Mouse (Mus musculus): ENCODE measurements around the gene Map3k20. TPM values are rescaled to one million over a fixed set of nuclear protein-coding genes. Genes with fewer than 3 reads are reported as not detected.
A peak's percentile ranks its signal among the peaks of the same experiment; 100 is the strongest.

Map3k20 gene
- polyA plus RNA-seq, 1 experiment from 2014 or later, result 16.9 TPM

- no peaks in the 10 kb centered on the region for H3K36me3 ChIP-seq (ENCODE audit: inconsistent target)
- H3K27ac ChIP-seq, result no peak overlapping the region
- no peaks in the 10 kb centered on the region for H3K79me2 ChIP-seq (ENCODE audit: inconsistent target)
- 100% methylated on average over 2 of the region's 2 CpGs for WGBS (ENCODE audit: missing documents)
- no peak overlapping the region for H3K4me3 ChIP-seq (ENCODE audit: inconsistent target)
Observed at GRCm38 (mm10) chr2:72391721-72392120, 106.3 kb downstream of the Map3k20 start.

GRCm38 (mm10) chr2:72392316-72392715 is 106.9 kb downstream of the Map3k20 start:
- Histone ChIP-seq H3K27ac (no peak overlapping the region), H3K79me2 (ENCODE audit: inconsistent target) (no peaks in the 10 kb centered on the region), H3K36me3 (ENCODE audit: inconsistent target) (no peaks in the 10 kb centered on the region), H3K4me3 (ENCODE audit: inconsistent target) (no peak overlapping the region)
- WGBS (ENCODE audit: missing documents), result 95% methylated on average over 4 of the region's 4 CpGs

- H3K79me2 ChIP-seq (ENCODE audit: inconsistent target), result no peaks in the 10 kb centered on the region
- H3K27ac ChIP-seq, result no peak overlapping the region
- H3K4me3 ChIP-seq (ENCODE audit: inconsistent target), result no peak overlapping the region
- H3K36me3 ChIP-seq (ENCODE audit: inconsistent target), result 0 out of 2 replicates have a peak, but pooled peaks cover 8% of the 10 kb centered on the region
- WGBS (ENCODE audit: missing documents), result 67% methylated on average over 6 of the region's 6 CpGs
Observed at GRCm38 (mm10) chr2:72396934-72397333, 111.5 kb downstream of the Map3k20 start.

- H3K36me3 ChIP-seq (ENCODE audit: inconsistent target), result 0 out of 2 replicates have a peak, but pooled peaks cover 9% of the 10 kb centered on the region
- 54% methylated on average over 13 of the region's 13 CpGs for WGBS (ENCODE audit: missing documents)
- no peaks in the 10 kb centered on the region for H3K79me2 ChIP-seq (ENCODE audit: inconsistent target)
- no peak overlapping the region for H3K27ac ChIP-seq
- H3K4me3 ChIP-seq (ENCODE audit: inconsistent target), result no peak overlapping the region
Observed at GRCm38 (mm10) chr2:72398227-72398626, 112.8 kb downstream of the Map3k20 start.

GRCm38 (mm10) chr2:72399469-72400195 is 114.2 kb downstream of the Map3k20 start:
- 90% methylated on average over 12 of the region's 12 CpGs for WGBS (ENCODE audit: missing documents)
- no peaks in the 10 kb centered on the region for H3K79me2 ChIP-seq (ENCODE audit: inconsistent target)
- H3K4me3 ChIP-seq (ENCODE audit: inconsistent target), result no peak overlapping the region
- H3K36me3 ChIP-seq (ENCODE audit: inconsistent target), result 0 out of 2 replicates have a peak, but pooled peaks cover 9% of the 10 kb centered on the region
- H3K27ac ChIP-seq, result no peak overlapping the region

- WGBS (ENCODE audit: missing documents), result 97% methylated on average over 9 of the region's 9 CpGs
- no peaks in the 10 kb centered on the region for H3K79me2 ChIP-seq (ENCODE audit: inconsistent target)
- H3K27ac ChIP-seq, result no peak overlapping the region
- H3K4me3 ChIP-seq (ENCODE audit: inconsistent target), result no peak overlapping the region
- 0 out of 2 replicates have a peak, but pooled peaks cover 9% of the 10 kb centered on the region for H3K36me3 ChIP-seq (ENCODE audit: inconsistent target)
Observed at GRCm38 (mm10) chr2:72401290-72401689, 115.9 kb downstream of the Map3k20 start.

GRCm38 (mm10) chr2:72405621-72406555 is 120.5 kb downstream of the Map3k20 start:
- Histone ChIP-seq H3K27ac (no peak overlapping the region), H3K4me3 (ENCODE audit: inconsistent target) (no peak overlapping the region), H3K36me3 (ENCODE audit: inconsistent target) (0 out of 2 replicates have a peak, but pooled peaks cover 5% of the 10 kb centered on the region), H3K79me2 (ENCODE audit: inconsistent target) (no peaks in the 10 kb centered on the region)
- WGBS (ENCODE audit: missing documents), result 85% methylated on average over 11 of the region's 12 CpGs

GRCm38 (mm10) chr2:72406701-72407100 is 121.3 kb downstream of the Map3k20 start:
- H3K79me2 ChIP-seq (ENCODE audit: inconsistent target), result no peaks in the 10 kb centered on the region
- H3K4me3 ChIP-seq (ENCODE audit: inconsistent target), result no peak overlapping the region
- no peak overlapping the region for H3K27ac ChIP-seq
- 0 out of 2 replicates have a peak, but pooled peaks cover 3% of the 10 kb centered on the region for H3K36me3 ChIP-seq (ENCODE audit: inconsistent target)
- WGBS (ENCODE audit: missing documents), result 57% methylated on average over 10 of the region's 10 CpGs

GRCm38 (mm10) chr2:72407341-72408092 is 122.1 kb downstream of the Map3k20 start:
- no peak overlapping the region for H3K27ac ChIP-seq
- WGBS (ENCODE audit: missing documents), result 93% methylated on average over 17 of the region's 17 CpGs
- H3K36me3 ChIP-seq (ENCODE audit: inconsistent target), result no peaks in the 10 kb centered on the region

GRCm38 (mm10) chr2:72409968-72410367 is 124.5 kb downstream of the Map3k20 start:
- Histone ChIP-seq H3K79me2 (ENCODE audit: inconsistent target) (no peaks in the 10 kb centered on the region), H3K4me3 (ENCODE audit: inconsistent target) (no peak overlapping the region), H3K36me3 (ENCODE audit: inconsistent target) (no peaks in the 10 kb centered on the region), H3K27ac (0 out of 2 replicates have a peak overlapping the region, but pooled peaks have one; percentile 15)
- WGBS (ENCODE audit: missing documents), result 3% methylated on average over 10 of the region's 10 CpGs

More at GRCm38 (mm10) chr2:72407341-72408092, 122.1 kb downstream of the Map3k20 start:
- H3K79me2 ChIP-seq (ENCODE audit: inconsistent target), result no peaks in the 10 kb centered on the region
- H3K4me3 ChIP-seq (ENCODE audit: inconsistent target), result no peak overlapping the region

GRCm38 (mm10) chr2:72412266-72412665 is 126.8 kb downstream of the Map3k20 start:
- H3K79me2 ChIP-seq (ENCODE audit: inconsistent target), result no peaks in the 10 kb centered on the region
- no peak overlapping the region for H3K4me3 ChIP-seq (ENCODE audit: inconsistent target)
- H3K27ac ChIP-seq, result no peak overlapping the region
- WGBS (ENCODE audit: missing documents), result 96% methylated on average over 4 of the region's 4 CpGs
- peaks cover 6% of the 10 kb centered on the region; the same call in 1 of the 2 replicates for H3K36me3 ChIP-seq (ENCODE audit: inconsistent target)

GRCm38 (mm10) chr2:72415416-72415815 is 130.0 kb downstream of the Map3k20 start:
- 93% methylated on average over 5 of the region's 5 CpGs for WGBS (ENCODE audit: missing documents)
- H3K27ac ChIP-seq, result no peak overlapping the region

GRCm38 (mm10) chr2:72416095-72417080 is 131.0 kb downstream of the Map3k20 start:
- H3K4me3 ChIP-seq (ENCODE audit: inconsistent target), result no peak overlapping the region
- H3K79me2 ChIP-seq (ENCODE audit: inconsistent target), result no peaks in the 10 kb centered on the region
- no peak overlapping the region for H3K27ac ChIP-seq
- peaks cover 21% of the 10 kb centered on the region for H3K36me3 ChIP-seq (ENCODE audit: inconsistent target)
- WGBS (ENCODE audit: missing documents), result 93% methylated on average over 14 of the region's 14 CpGs

More at GRCm38 (mm10) chr2:72415416-72415815, 130.0 kb downstream of the Map3k20 start:
- no peak overlapping the region for H3K4me3 ChIP-seq (ENCODE audit: inconsistent target)
- H3K79me2 ChIP-seq (ENCODE audit: inconsistent target), result no peaks in the 10 kb centered on the region
- peaks cover 21% of the 10 kb centered on the region for H3K36me3 ChIP-seq (ENCODE audit: inconsistent target)
